Mouse (Mus musculus): ENCODE measurements at regions not wholly inside any gene's neighbourhood (a gene's known extent, or its start where the extent isn't known, plus 50 kb on each side); places are given as distances from the start of the nearest gene placed in this dataset.

DNA sequence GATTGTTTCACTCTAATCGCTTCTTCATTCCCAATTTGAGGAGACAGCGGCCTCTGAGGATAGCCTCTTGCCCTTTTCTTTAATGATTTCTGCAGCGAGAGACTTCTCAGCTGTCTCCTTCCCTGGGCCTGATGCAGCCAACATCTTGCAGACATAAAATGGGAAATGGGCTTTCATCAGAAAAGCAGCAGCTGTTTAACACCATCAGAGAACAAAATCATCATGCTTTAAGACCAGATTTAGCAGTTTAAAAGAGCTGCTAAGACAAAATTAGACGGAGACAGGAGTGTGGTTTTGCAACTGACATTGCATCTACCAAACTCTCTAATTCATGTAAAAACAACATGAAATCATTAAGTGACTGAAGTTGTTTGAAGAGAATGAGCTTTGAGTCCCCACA lies 431.2 kb upstream of the Gm10295 start:
- H3K4me3 ChIP-seq, result no peak overlapping the region
- H3K27ac ChIP-seq, result no peak overlapping the region
- no peak overlapping the region for H3K4me2 ChIP-seq
- WGBS (ENCODE audit: insufficient replicate concordance), result 63% methylated on average over 4 of the region's 4 CpGs
- ATAC-seq, result no peak
- no peaks in the 10 kb centered on the region for H3K36me3 ChIP-seq
- no peaks in the 10 kb centered on the region for H3K27me3 ChIP-seq (replicated peaks)
- no peaks in the 10 kb centered on the region for H3K9me3 ChIP-seq (replicated peaks)
- no peaks in the 10 kb centered on the region for H3K4me1 ChIP-seq
- H3K9ac ChIP-seq, result no peak overlapping the region

DNA sequence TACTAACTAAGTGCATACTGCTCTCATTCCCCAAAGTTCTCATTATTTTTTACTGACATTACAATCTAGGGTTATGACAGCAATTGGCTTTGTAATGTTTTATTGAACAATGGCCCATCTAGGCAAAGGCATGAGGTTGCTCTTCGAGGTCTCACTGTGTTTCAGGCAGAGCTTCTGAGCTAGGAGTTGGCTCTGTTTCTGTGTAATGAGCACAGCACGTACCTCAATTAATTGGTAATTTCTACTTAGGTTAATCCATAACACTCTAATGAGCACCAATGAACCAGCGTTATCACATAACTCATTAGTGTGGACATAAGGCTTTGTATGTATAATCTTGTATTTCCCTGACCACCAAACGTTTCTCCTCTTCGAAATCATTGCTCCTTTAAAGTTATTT lies 398.6 kb upstream of the Gm10295 start:
- no peak overlapping the region for H3K4me2 ChIP-seq
- H3K9ac ChIP-seq, result no peak overlapping the region
- H3K4me1 ChIP-seq, result no peaks in the 10 kb centered on the region
- H3K27ac ChIP-seq, result no peak overlapping the region
- no peak overlapping the region for H3K4me3 ChIP-seq
- 66% methylated on average over 5 of the region's 5 CpGs for WGBS (ENCODE audit: insufficient replicate concordance)
- H3K36me3 ChIP-seq, result no peaks in the 10 kb centered on the region
- no peak for ATAC-seq
- no peaks in the 10 kb centered on the region for H3K9me3 ChIP-seq (replicated peaks)
- no peaks in the 10 kb centered on the region for H3K27me3 ChIP-seq (replicated peaks)

DNA sequence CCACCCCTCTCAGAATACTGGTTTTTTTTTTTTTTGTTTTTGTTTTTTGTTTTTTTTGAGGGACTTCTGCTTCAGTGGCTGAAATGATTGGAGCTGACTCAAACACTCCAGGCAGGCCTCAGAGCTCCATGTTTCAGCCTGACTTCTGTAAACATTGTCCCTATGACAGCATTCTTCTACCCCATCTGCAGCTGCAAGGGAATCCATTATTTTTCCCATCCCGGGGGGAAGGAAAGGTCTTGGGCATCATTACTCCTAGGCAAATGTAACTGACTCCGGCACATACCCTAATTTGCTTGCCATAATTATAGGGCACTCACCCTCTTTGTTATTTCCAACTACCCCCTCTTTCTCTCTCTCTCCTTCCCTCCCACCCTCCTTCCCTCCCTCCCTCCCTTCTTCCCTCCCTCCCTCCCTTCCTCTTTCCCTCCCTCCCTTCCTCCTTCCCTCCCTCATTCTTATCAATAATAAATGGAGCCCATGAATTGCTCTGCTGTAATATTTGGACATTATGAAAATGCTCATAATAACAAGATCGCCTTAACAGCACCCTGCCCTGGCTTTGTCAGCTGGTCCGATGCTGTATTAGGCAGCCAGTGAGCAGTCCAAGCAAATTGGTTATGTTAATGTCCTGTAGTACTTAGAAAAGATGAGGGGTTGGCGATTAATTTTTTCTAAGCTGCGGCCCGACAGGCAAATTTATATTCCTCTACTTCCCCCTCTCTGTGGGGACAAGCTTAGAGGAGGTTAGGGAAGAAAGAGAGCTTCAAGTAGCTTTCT lies 395.0 kb upstream of the Gm10295 start:
- no peaks in the 10 kb centered on the region for H3K27me3 ChIP-seq (replicated peaks)
- H3K4me1 ChIP-seq, result no peaks in the 10 kb centered on the region
- no peak overlapping the region for H3K4me2 ChIP-seq
- WGBS (ENCODE audit: insufficient replicate concordance), result 67% methylated on average over 7 of the region's 7 CpGs
- no peaks in the 10 kb centered on the region for H3K36me3 ChIP-seq
- H3K27ac ChIP-seq, result no peak overlapping the region
- H3K9ac ChIP-seq, result no peak overlapping the region
- no peaks in the 10 kb centered on the region for H3K9me3 ChIP-seq (replicated peaks)
- ATAC-seq, result no peak
- no peak overlapping the region for H3K4me3 ChIP-seq

GRCm38 (mm10) chr7:71728509-71728908 lies 377.2 kb upstream of the Gm10295 start:
- ATAC-seq, result no peak
- no peaks in the 10 kb centered on the region for H3K4me1 ChIP-seq
- H3K27me3 ChIP-seq (replicated peaks), result no peaks in the 10 kb centered on the region
- no peak overlapping the region for H3K4me3 ChIP-seq
- H3K36me3 ChIP-seq, result no peaks in the 10 kb centered on the region
- H3K9ac ChIP-seq, result no peak overlapping the region
- no peaks in the 10 kb centered on the region for H3K9me3 ChIP-seq (replicated peaks)
- H3K4me2 ChIP-seq, result no peak overlapping the region
- H3K27ac ChIP-seq, result no peak overlapping the region

GRCm38 (mm10) chr7:71708209-71708608 lies 356.9 kb upstream of the Gm10295 start:
- Histone ChIP-seq H3K27me3 (replicated peaks) (peaks cover 33% of the 10 kb centered on the region), H3K9me3 (replicated peaks) (no peaks in the 10 kb centered on the region), H3K4me2 (no peak overlapping the region), H3K9ac (no peak overlapping the region), H3K4me1 (0 out of 2 replicates have a peak, but pooled peaks cover 9% of the 10 kb centered on the region), H3K36me3 (no peaks in the 10 kb centered on the region), H3K27ac (no peak overlapping the region), H3K4me3 (no peak overlapping the region)
- WGBS (ENCODE audit: insufficient replicate concordance), result 18% methylated on average over 4 of the region's 4 CpGs
- no peak for ATAC-seq

- WGBS (ENCODE audit: insufficient replicate concordance), result 32% methylated on average over 3 of the region's 3 CpGs
- Histone ChIP-seq H3K4me1 (0 out of 2 replicates have a peak, but pooled peaks cover 9% of the 10 kb centered on the region), H3K27ac (0 out of 2 replicates have a peak overlapping the region, but pooled peaks have one; percentile 10), H3K27me3 (replicated peaks) (peaks cover 33% of the 10 kb centered on the region), H3K4me2 (0 out of 2 replicates have a peak overlapping the region, but pooled peaks have one; percentile 73), H3K4me3 (no peak overlapping the region), H3K36me3 (no peaks in the 10 kb centered on the region), H3K9ac (no peak overlapping the region), H3K9me3 (replicated peaks) (no peaks in the 10 kb centered on the region)
- no peak for ATAC-seq
Observed at GRCm38 (mm10) chr7:71706201-71706600, 354.9 kb upstream of the Gm10295 start.

- under 1% methylated on average over 56 of the region's 59 CpGs for WGBS (ENCODE audit: insufficient replicate concordance)
- H3K36me3 ChIP-seq, result no peaks in the 10 kb centered on the region
- ATAC-seq, result peak; percentile 82
Observed at GRCm38 (mm10) chr7:71705426-71706050, 354.3 kb upstream of the Gm10295 start.

DNA sequence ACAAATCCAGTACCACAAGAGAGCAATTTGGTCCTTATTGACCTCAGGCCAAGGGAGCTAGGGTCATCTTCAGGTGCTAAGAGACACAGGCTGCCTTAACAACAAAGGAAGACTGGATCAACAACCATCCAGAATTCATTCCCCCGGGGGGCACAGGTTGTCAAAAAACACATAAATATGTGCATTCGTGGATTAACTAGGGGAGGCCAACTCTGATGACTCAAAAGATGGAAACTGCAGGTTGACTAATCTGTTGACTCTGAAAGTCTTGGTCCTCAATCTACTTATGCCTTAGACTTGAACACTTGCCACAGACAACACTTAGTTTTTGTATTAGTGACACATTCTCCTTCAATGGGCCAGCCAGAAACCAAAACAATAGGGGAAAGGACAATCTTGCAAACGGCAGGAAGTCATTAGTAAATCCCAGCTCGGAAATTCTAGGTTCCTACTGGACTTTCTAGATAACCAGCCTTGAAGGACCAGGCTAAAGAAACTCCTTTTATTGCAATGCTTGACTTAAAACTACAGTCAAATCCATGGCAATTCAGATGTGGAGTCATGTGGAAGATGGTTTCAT lies 353.5 kb upstream of the Gm10295 start:
- H3K9me3 ChIP-seq (replicated peaks), result no peaks in the 10 kb centered on the region
- H3K27ac ChIP-seq, result no peak overlapping the region
- no peak overlapping the region for H3K4me3 ChIP-seq
- 0 out of 2 replicates have a peak, but pooled peaks cover 9% of the 10 kb centered on the region for H3K4me1 ChIP-seq
- H3K36me3 ChIP-seq, result no peaks in the 10 kb centered on the region
- ATAC-seq, result no peak
- no peak overlapping the region for H3K9ac ChIP-seq
- WGBS (ENCODE audit: insufficient replicate concordance), result 31% methylated on average over 4 of the region's 4 CpGs
- peak overlapping the region; percentile 73 for H3K4me2 ChIP-seq
- H3K27me3 ChIP-seq (replicated peaks), result peaks cover 33% of the 10 kb centered on the region

More at GRCm38 (mm10) chr7:71705426-71706050, 354.3 kb upstream of the Gm10295 start:
- no peaks in the 10 kb centered on the region for H3K9me3 ChIP-seq (replicated peaks)
- peak overlapping the region; percentile 39; the same call in 1 of the 2 replicates for H3K9ac ChIP-seq
- peak overlapping the region; percentile 73 for H3K4me2 ChIP-seq
- H3K27ac ChIP-seq, result 0 out of 2 replicates have a peak overlapping the region, but pooled peaks have one; percentile 10
- 0 out of 2 replicates have a peak, but pooled peaks cover 9% of the 10 kb centered on the region for H3K4me1 ChIP-seq
- peaks cover 33% of the 10 kb centered on the region for H3K27me3 ChIP-seq (replicated peaks)
- peak overlapping the region; percentile 49 for H3K4me3 ChIP-seq

Measured in liver, embryonic 12.5 days (tissue).